Mouse (Mus musculus) telencephalon, adult 2 months (tissue): ENCODE results near the gene Islr.

Experiments used
- DNase-seq: peaks from one replicate; pipeline ENCODE4 v3.0.0-alpha.2; 2011; ENCODE audit warnings: low read depth, low spot score

The Islr gene

GRCm38 (mm10) chr9:58112321-58112751 lies 91.8 kb downstream of the Islr start:
- DNase-seq, result no peak

- peak; percentile 83 for DNase-seq
Observed at GRCm38 (mm10) chr9:58111431-58111830, 92.7 kb downstream of the Islr start.

GRCm38 (mm10) chr9:58110787-58111186 lies 93.3 kb downstream of the Islr start:
- DNase-seq, result no peak

- DNase-seq, result no peak
Observed at GRCm38 (mm10) chr9:58107494-58107893, 96.6 kb downstream of the Islr start.
